In genomic region chr12:8464961-8465360, GRCm38 (mm10) we compare ENCODE assay signal across 18 mouse cellular contexts. TPM values are rescaled to one million over a fixed set of nuclear protein-coding genes. Genes with fewer than 3 reads are reported as not detected.
DNase-seq lines count a peak whose midpoint lies in the region; TF ChIP-seq lines count a peak whose summit lies in the region.
"Had no signal": no experiment of that assay in that cellular context is flagged by ENCODE, and none has a peak within 500 bp of the region (broad histone marks: within the 10 kb centered on the region; RNA-seq: fewer than 3 reads in every experiment).

No protein-coding gene starts in this region.

- intact Hi-C loops in left cerebral cortex, postnatal 36 days (cut with DNase I): loop anchor here (1.0 to 5.0 kb wide), 2 partner anchors 33 to 118 kb away; no protein-coding TSS in a partner anchor
- intact Hi-C loops in left cerebral cortex, postnatal 10 days (cut with DNase I): loop anchor here (10.0 kb wide), 1 partner anchor 110 kb away; no protein-coding TSS in a partner anchor

- no peak overlapping the region for H3K4me3 ChIP-seq in layer of hippocampus, adult 2 months
- no peak overlapping the region for H3K4me3 ChIP-seq in cortical plate, adult 2 months (ENCODE audit: insufficient read depth, low read length)
- H3K4me3 ChIP-seq: embryonic facial prominence, embryonic 10.5 days; heart, embryonic 13.5 days; hindbrain, embryonic 15.5 days had no signal

- no peak for TF ChIP-seq POLR2A in cortical plate, adult 2 months (IDR thresholded peaks at IDR 0.05; ENCODE audit: extremely low read depth, insufficient read depth, low read length)

- peak overlapping the region; percentile 79 for H3K27ac ChIP-seq in layer of hippocampus, adult 2 months
- H3K27ac ChIP-seq in cortical plate, adult 2 months (ENCODE audit: insufficient read depth, low read length): peak overlapping the region; percentile 86
- H3K27ac ChIP-seq: embryonic facial prominence, embryonic 10.5 days; heart, embryonic 13.5 days; hindbrain, embryonic 15.5 days had no signal

- peaks cover 18% of the 10 kb centered on the region for H3K4me1 ChIP-seq in cortical plate, adult 2 months (ENCODE audit: control insufficient read depth, insufficient read depth, low read length)

- DNase-seq in layer of hippocampus, adult 2 months (ENCODE audit: low spot score in 2 of 2): no peak
- no peak for DNase-seq in layer of hippocampus, postnatal 10 days (ENCODE audit: low spot score in 2 of 2)
- DNase-seq in left cerebral cortex, postnatal 36 days (ENCODE audit: low spot score in 2 of 2): peak; percentile 53 to 74
- DNase-seq in left cerebral cortex, postnatal 10 days (ENCODE audit: extremely low spot score in 1 of 2, low spot score in 2 of 2): no peak
- DNase-seq in right cerebral cortex, postnatal 36 days (ENCODE audit: low spot score in 2 of 2): peak; percentile 54 to 81
- DNase-seq in T-cell, adult 2 months (ENCODE audit: low spot score): no peak
- DNase-seq: adrenal gland, adult 8-10 months; adrenal gland, postnatal 36 days; cerebellum, adult 11 months; cerebellum, adult 8-10 months; cerebellum, postnatal 25 days; gastrocnemius, postnatal 36 days; heart, adult 11 months; heart, postnatal 36 days had no signal

- TF ChIP-seq CTCF in layer of hippocampus, adult 2 months (conservative IDR thresholded peaks at IDR 0.05): no peak
- TF ChIP-seq CTCF in cortical plate, adult 2 months (IDR thresholded peaks at IDR 0.05; ENCODE audit: extremely low read depth, insufficient read depth, low read length): no peak

RNA-seq across cellular contexts. Expression of gene Rhob, which starts 34.8 kb away (rescaled TPM):
- 100 to 1,000 TPM; 359 to 361 TPM for total RNA-seq in layer of hippocampus, adult 2 months (2021)
- total RNA-seq in layer of hippocampus, postnatal 10 days (2021): 100 to 1,000 TPM; 303 to 334 TPM
- total RNA-seq in left cerebral cortex, postnatal 36 days (2021): 100 to 1,000 TPM; 300 to 353 TPM
- 100 to 1,000 TPM; 235 to 310 TPM for total RNA-seq in left cerebral cortex, postnatal 10 days (2021)
- polyA plus RNA-seq in cortical plate, adult 2 months (2012; rRNA removed): 353 and 368 TPM in 2 replicates

Comparison
In these comparisons a context has a peak if more than half of its experiments do, and no peak if none do; other contexts are left out.
1. DNase-seq: peak in left cerebral cortex, postnatal 36 days (2 of 2) and right cerebral cortex, postnatal 36 days (2 of 2); none in layer of hippocampus, adult 2 months (0 of 2), layer of hippocampus, postnatal 10 days (0 of 2), left cerebral cortex, postnatal 10 days (0 of 2) and T-cell, adult 2 months (single experiment).